Mouse (Mus musculus) limb, embryonic 14.5 days (tissue): ENCODE results near the gene Mknk1. TPM values are rescaled to one million over a fixed set of nuclear protein-coding genes. Genes with fewer than 3 reads are reported as not detected.

Experiments used
- ATAC-seq: fragments of 200-750 bp; cut with Nextera tagmentation; 2 replicates; pipeline ENCODE4 v1.8.0; 2017; ENCODE audit warnings: low read depth, moderate number of reproducible peaks, moderate TSS enrichment; ENCODE audit not compliant: low FRiP score
- DNase-seq: peaks from one replicate; pipeline ENCODE4 v3.0.0-alpha.2; 2015; ENCODE audit warnings: low spot score
- H3K27ac ChIP-seq: fragments of 300-500 bp; sonication (generic); replicated peaks from 2 replicates; pipeline ENCODE4 v1.5.1; 2014; ENCODE audit warnings: low read depth, mild to moderate bottlenecking, low read length, moderate library complexity, mixed read lengths
- H3K27me3 ChIP-seq: fragments of 300-500 bp; sonication (generic); 2 replicates; pipeline ENCODE4 v1.6.1; 2014; ENCODE audit warnings: low read length, mixed read lengths; ENCODE audit not compliant: control insufficient read depth, insufficient read depth
- H3K36me3 ChIP-seq: fragments of 300-500 bp; sonication (generic); 2 replicates; pipeline ENCODE4 v1.6.1; 2014; ENCODE audit warnings: mild to moderate bottlenecking, low read length, moderate library complexity, mixed read lengths; ENCODE audit not compliant: control insufficient read depth, insufficient read depth
- H3K4me1 ChIP-seq: fragments of 300-500 bp; sonication (generic); 2 replicates; pipeline ENCODE4 v1.6.1; 2014; ENCODE audit warnings: antibody characterized with exemption, low read length, mixed read lengths; ENCODE audit not compliant: control insufficient read depth, insufficient read depth
- H3K4me2 ChIP-seq: fragments of 300-500 bp; sonication (generic); replicated peaks from 2 replicates; pipeline ENCODE4 v1.6.1; 2014; ENCODE audit warnings: low read depth, mild to moderate bottlenecking, low read length, moderate library complexity; ENCODE audit not compliant: severe bottlenecking
- H3K4me3 ChIP-seq: fragments of 300-500 bp; sonication (generic); replicated peaks from 2 replicates; pipeline ENCODE4 v1.5.1; 2014; ENCODE audit warnings: low read length
- H3K9ac ChIP-seq: fragments of 300-500 bp; sonication (generic); 2 replicates; pipeline ENCODE4 v1.6.1; 2014; ENCODE audit warnings: mild to moderate bottlenecking, low read depth, low read length, moderate library complexity; ENCODE audit not compliant: severe bottlenecking
- H3K9me3 ChIP-seq: fragments of 300-500 bp; sonication (generic); 2 replicates; pipeline ENCODE4 v1.6.1; 2016; ENCODE audit warnings: low read length; ENCODE audit not compliant: control insufficient read depth
- POLR2A ChIP-seq: fragments of 200-500 bp; IDR thresholded peaks from 2 replicates; pipeline ENCODE4 v1.8.0; 2012; ENCODE audit warnings: inconsistent platforms, mild to moderate bottlenecking, moderate library complexity, borderline replicate concordance; ENCODE audit not compliant: insufficient read depth, insufficient read length; ENCODE audit errors: extremely low read depth
- WGBS: fragments of 180-500 bp; shearing (Covaris S2); extraction: QIAGEN DNeasy Blood & Tissue Kit; methylation state at CpG from one replicate; pipeline ENCODE4 v1.1.7; 2014; 5-methylcytosine and 5-hydroxymethylcytosine counted together
- polyA plus RNA-seq, 2 experiments: library from polyadenylated mRNA; depleted of rRNA in 1 of 2; stranded (reverse) in 1 of 2; unstranded in 1 of 2; fragments of >200 nt; fragmentation: Nextera tagmentation in 1 of 2; extraction: Ambion mirVana in 1 of 2; gene quantifications; 2 replicates each; pipeline versions ENCODE4 v1.2.1 to v1.2.3; 2012 to 2014

The Mknk1 gene
- polyA plus RNA-seq, 2 experiments, result 28.4 to 69.6 TPM

DNA sequence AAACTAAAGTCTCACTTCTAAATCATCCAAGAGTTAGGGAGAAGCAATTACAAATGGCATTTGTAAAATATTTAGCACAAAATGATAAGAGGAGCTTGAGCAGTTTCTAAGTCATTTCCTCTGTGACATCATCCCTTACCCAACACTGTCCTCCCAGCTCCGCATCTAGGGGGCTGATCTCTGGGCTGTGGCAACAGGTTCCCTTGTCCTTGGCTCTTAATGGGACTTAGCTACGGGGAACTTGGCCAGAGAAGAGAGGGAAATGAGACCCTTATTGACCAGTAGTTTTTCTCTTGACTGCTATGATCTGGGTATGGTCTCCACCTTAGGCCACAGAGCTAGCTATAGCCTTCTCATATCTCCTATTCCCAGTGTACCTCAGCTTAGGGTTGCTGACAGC, 13.7 kb upstream of the Mknk1 start:
- peaks cover 5% of the 10 kb centered on the region for H3K4me1 ChIP-seq
- 86% methylated on average over 2 of the region's 2 CpGs for WGBS
- no peak for ATAC-seq

DNA sequence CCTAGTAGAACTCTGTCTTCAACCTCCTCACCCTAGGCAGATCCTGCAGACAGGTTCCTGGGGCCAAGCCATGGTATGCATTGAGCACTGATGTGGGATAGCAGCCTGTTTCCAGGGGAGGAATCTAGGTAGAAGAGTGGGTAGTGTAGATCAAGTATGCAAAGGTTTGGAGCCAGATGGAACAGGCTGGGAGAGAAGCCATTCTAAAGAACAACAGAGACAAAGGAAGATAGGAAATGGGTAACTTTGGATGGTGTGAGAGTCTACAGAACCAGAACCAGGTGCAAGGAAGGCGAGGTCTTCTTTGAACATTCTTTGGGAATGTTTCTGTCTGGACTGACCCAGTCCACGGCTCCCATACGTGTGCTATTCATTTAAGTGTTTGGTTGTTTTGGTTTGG, 11.9 kb upstream of the Mknk1 start:
- DNase-seq, result no peak
- Histone ChIP-seq H3K9me3 (no peaks in the 10 kb centered on the region), H3K4me2 (peak overlapping the region; percentile 80), H3K9ac (no peak overlapping the region), H3K4me1 (peaks cover 5% of the 10 kb centered on the region), H3K27ac (no peak overlapping the region), H3K27me3 (no peaks in the 10 kb centered on the region), H3K4me3 (peak overlapping the region; percentile 83), H3K36me3 (peaks cover 10% of the 10 kb centered on the region)
- 73% methylated on average over 3 of the region's 3 CpGs for WGBS
- ATAC-seq, result no peak
- no peak for TF ChIP-seq POLR2A

More for the DNA sequence above, 13.7 kb upstream of the Mknk1 start:
- H3K4me2 ChIP-seq, result no peak overlapping the region
- H3K36me3 ChIP-seq, result no peaks in the 10 kb centered on the region
- no peak for DNase-seq
- no peaks in the 10 kb centered on the region for H3K9me3 ChIP-seq
- H3K9ac ChIP-seq, result no peak overlapping the region
- no peaks in the 10 kb centered on the region for H3K27me3 ChIP-seq
- no peak overlapping the region for H3K4me3 ChIP-seq
- no peak overlapping the region for H3K27ac ChIP-seq
- TF ChIP-seq POLR2A, result no peak

DNA sequence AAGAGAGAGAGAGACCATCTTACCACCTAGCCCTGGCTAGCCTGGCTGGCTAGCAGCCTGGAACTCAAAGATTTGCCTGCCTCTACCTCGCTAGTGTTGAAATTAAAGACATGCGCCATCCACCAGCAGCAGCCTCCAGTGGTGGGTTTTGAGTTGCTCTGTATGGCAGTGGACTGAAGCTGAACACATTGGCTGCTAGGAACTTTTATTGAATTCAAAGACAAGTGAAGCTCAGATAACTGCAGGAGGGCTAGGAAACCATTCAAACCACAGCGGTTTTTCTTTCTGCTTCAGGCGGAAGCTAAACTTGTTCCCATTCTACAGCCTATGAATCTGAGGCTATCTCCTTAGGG, 11.5 kb upstream of the Mknk1 start:
- Histone ChIP-seq H3K27me3 (no peaks in the 10 kb centered on the region), H3K4me2 (peak overlapping the region; percentile 80), H3K9me3 (no peaks in the 10 kb centered on the region), H3K27ac (peak overlapping the region; percentile 72; the same call in 1 of the 2 replicates), H3K36me3 (peaks cover 15% of the 10 kb centered on the region), H3K9ac (peak overlapping the region; percentile 72), H3K4me3 (peak overlapping the region; percentile 83), H3K4me1 (peaks cover 5% of the 10 kb centered on the region)
- 1% methylated on average over 4 of the region's 4 CpGs for WGBS
- TF ChIP-seq POLR2A, result no peak
- DNase-seq (no peak), ATAC-seq (peak; percentile 21; the same call in 1 of the 2 replicates)

DNA sequence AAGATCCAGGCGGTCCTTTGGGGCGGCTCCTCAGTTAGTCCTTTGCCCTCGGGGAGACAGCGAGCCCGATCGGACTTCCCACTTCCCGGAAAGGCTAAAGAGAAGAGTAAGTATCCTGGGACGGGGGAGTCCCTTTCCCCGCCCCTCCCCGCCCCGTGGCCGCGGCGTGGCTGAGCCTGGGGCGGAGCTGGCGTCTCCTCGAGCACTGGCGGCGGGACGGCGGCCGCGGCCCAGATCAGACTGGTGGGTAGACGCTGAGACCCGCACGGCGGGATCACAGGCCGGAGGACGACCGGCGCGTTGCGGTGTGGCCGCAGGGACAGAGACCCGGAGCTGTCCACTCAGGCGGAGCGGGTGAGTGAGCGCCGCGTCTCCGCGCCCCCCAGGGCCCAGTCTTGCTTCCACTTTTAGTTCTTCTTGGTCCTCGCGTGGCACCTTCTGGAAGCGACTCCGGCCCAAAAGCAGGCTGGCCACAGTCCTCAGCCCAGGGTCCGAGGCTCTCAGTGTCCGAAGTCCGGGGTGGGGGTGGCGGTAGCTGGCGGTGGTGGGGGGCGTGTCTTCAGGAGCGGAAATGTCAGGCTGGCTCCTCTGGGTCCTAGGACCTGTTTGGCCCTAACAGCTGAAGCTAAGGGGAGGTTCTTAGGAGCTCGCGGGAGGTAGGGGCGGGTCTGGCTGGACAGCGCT, 11.0 kb upstream of the Mknk1 start, which contains the start of gene Mob3c:
Gene Mob3c, plus strand, starts transcription at position 205 of the 684 bp plus-strand sequence.
- peak within 1 kb of the TSS; percentile 72; the same call in 1 of the 2 replicates for H3K27ac ChIP-seq
- H3K9ac ChIP-seq, result peak within 1 kb of the TSS; percentile 72
- peak; percentile 92 for ATAC-seq

DNA sequence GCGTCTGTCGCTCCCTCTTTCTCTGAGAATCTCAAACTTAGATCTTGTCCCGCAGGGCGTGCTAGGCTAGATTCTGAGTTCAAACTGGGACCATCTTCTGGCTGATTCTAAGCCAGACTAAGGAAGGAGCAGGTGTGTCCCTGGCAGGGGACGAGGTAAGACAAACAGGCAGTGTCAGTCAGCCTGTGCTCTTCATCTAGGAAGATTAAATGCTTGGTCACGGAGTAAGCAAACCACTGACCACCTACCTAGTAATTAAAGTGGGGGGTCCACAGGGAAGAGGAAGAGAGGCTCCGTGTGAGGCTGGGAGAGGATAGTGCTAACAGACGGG, 10.5 kb upstream of the Mknk1 start:
- WGBS, result 4% methylated on average over 8 of the region's 8 CpGs
- no peaks in the 10 kb centered on the region for H3K9me3 ChIP-seq
- peaks cover 18% of the 10 kb centered on the region for H3K36me3 ChIP-seq
- no peak; the same call in 1 of the 2 replicates for ATAC-seq
- H3K27ac ChIP-seq, result no peak overlapping the region
- peak overlapping the region; percentile 80 for H3K4me2 ChIP-seq
- H3K9ac ChIP-seq, result peak overlapping the region; percentile 72
- H3K27me3 ChIP-seq, result no peaks in the 10 kb centered on the region
- no peak for TF ChIP-seq POLR2A
- H3K4me1 ChIP-seq, result peaks cover 5% of the 10 kb centered on the region
- peak overlapping the region; percentile 83 for H3K4me3 ChIP-seq
- no peak for DNase-seq

More for the DNA sequence above, 11.0 kb upstream of the Mknk1 start, which contains the start of gene Mob3c:
- 1% methylated on average over 43 of the region's 57 CpGs for WGBS
- DNase-seq, result peak; percentile 84
- TF ChIP-seq POLR2A, result 0 out of 2 replicates have a peak, but pooled peaks have one; percentile 21
- H3K4me3 ChIP-seq, result peak within 1 kb of the TSS; percentile 83
- H3K9me3 ChIP-seq, result no peaks in the 10 kb centered on the region
- H3K4me2 ChIP-seq, result peak within 1 kb of the TSS; percentile 80
- peaks cover 18% of the 10 kb centered on the region for H3K36me3 ChIP-seq
- H3K4me1 ChIP-seq, result peaks cover 5% of the 10 kb centered on the region
- H3K27me3 ChIP-seq, result no peaks in the 10 kb centered on the region
